Mouse (Mus musculus) kidney, postnatal 0 days (tissue): ENCODE results near the gene Tmem119. TPM values are rescaled to one million over a fixed set of nuclear protein-coding genes. Genes with fewer than 3 reads are reported as not detected.
A peak's percentile ranks its signal among the peaks of the same experiment; 100 is the strongest.
"Not testable (repeated sequence)": the region's sequence is repeated elsewhere in the genome, so short reads cannot be mapped to it uniquely, and the experiment has no call there.

Source experiments
- ATAC-seq: fragments of 200-750 bp; cut with Nextera tagmentation; replicated peaks from 2 replicates; pipeline ENCODE4 v1.8.0; 2017; ENCODE audit warnings: low read depth, moderate number of reproducible peaks, moderate TSS enrichment, moderate library complexity; ENCODE audit not compliant: low FRiP score
- DNase-seq: peaks from one replicate; pipeline ENCODE4 v3.0.0-alpha.2; 2016; ENCODE audit warnings: low spot score
- H3K27ac ChIP-seq: fragments of 300-500 bp; sonication (generic); 2 replicates; pipeline ENCODE4 v1.5.1; 2014; ENCODE audit warnings: mild to moderate bottlenecking
- H3K27me3 ChIP-seq: fragments of 300-500 bp; sonication (generic); 2 replicates; pipeline ENCODE4 v1.6.1; 2014; ENCODE audit warnings: low read length, mixed read lengths; ENCODE audit not compliant: insufficient read depth
- H3K36me3 ChIP-seq: fragments of 300-500 bp; sonication (generic); 2 replicates; pipeline ENCODE4 v1.6.1; 2014; ENCODE audit warnings: low read length, mixed read lengths; ENCODE audit not compliant: insufficient read depth
- H3K4me1 ChIP-seq: fragments of 300-500 bp; sonication (generic); replicated peaks from 2 replicates; pipeline ENCODE4 v1.6.1; 2014; ENCODE audit warnings: antibody characterized with exemption, low read length, mixed read lengths; ENCODE audit not compliant: insufficient read depth
- H3K4me2 ChIP-seq: fragments of 300-500 bp; sonication (generic); 2 replicates; pipeline ENCODE4 v1.6.1; 2014; ENCODE audit warnings: mild to moderate bottlenecking, low read length, moderate library complexity, mixed read lengths
- H3K4me3 ChIP-seq: fragments of 300-500 bp; sonication (generic); replicated peaks from 2 replicates; pipeline ENCODE4 v1.5.1; 2014; ENCODE audit warnings: low read depth, low read length
- H3K9ac ChIP-seq: fragments of 300-500 bp; sonication (generic); 2 replicates; pipeline ENCODE4 v1.6.1; 2014; ENCODE audit warnings: low read depth, low read length
- H3K9me3 ChIP-seq: fragments of 300-500 bp; sonication (generic); replicated peaks from 2 replicates; pipeline ENCODE4 v1.6.1; 2016; ENCODE audit warnings: low read length, inconsistent platforms, mixed read lengths
- CTCF ChIP-seq: IDR thresholded peaks from 2 replicates; pipeline ENCODE4 v1.5.1; 2016; ENCODE audit warnings: antibody characterized with exemption, low read depth, mild to moderate bottlenecking, moderate library complexity
- WGBS: fragments of 180-500 bp; shearing (Covaris S2); extraction: QIAGEN DNeasy Blood & Tissue Kit; methylation state at CpG from one replicate; pipeline ENCODE4 v1.1.7; 2014; 5-methylcytosine and 5-hydroxymethylcytosine counted together
- polyA plus RNA-seq: library from polyadenylated mRNA; unstranded; fragments of >200 nt; fragmentation: Nextera tagmentation; extraction: Ambion mirVana; gene quantifications from 2 replicates; pipeline ENCODE4 v1.2.1, GENCODE M21; 2015

The Tmem119 gene
- polyA plus RNA-seq, 1 experiment from 2014 or later = 37.3 TPM

DNA sequence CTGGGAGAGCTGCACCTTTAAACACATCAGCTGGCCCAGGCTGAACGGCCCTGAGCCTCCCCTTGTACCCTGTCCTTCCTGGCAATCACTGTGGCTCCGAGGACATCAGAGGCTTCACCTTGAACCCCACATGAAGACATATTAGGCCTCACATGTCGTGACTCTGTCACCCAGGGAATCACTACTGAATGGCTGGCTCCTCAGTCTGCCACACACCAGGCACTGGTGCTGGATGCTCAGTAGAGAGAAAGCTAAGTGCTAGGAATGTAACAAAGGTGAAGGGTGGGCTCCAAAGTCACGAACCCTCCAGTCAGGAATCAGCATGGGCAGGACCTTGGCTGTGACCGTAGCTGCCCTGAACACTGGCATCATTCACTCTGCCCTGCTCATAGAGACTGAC lies 20.7 kb downstream of the Tmem119 start:
- no peak overlapping the region for H3K9ac ChIP-seq
- TF ChIP-seq CTCF = no peak
- no peak overlapping the region for H3K4me2 ChIP-seq
- peaks cover 9% of the 10 kb centered on the region; the same call in 1 of the 2 replicates for H3K4me1 ChIP-seq
- no peak for ATAC-seq
- no peaks in the 10 kb centered on the region for H3K27me3 ChIP-seq
- no peak overlapping the region for H3K27ac ChIP-seq
- DNase-seq = no peak
- 66% methylated on average over 5 of the region's 5 CpGs for WGBS
- H3K9me3 ChIP-seq = no peaks in the 10 kb centered on the region
- no peak overlapping the region for H3K4me3 ChIP-seq
- peaks cover 17% of the 10 kb centered on the region; the same call in 1 of the 2 replicates for H3K36me3 ChIP-seq

DNA sequence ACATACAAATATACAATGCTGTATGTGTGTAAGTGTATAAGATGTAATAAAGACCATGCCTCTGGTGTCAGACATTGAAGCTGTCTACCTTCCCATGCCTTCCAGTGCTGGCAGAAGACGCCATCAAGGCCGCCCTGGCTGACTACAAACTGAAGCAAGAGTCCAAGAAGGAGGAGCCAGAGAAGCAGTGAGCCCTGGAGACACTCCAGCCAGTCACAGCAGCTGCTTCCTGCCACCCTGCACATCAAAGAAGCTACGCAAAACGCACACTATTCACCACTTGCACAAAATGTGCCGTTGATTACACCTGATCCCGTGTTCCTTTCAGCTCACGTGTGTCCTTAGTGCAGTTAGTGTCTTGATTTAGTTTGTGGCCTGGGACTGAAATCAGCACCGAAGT lies 22.6 kb downstream of the Tmem119 start:
- not testable (repeated sequence) for H3K4me1 ChIP-seq, H3K4me3 ChIP-seq, H3K27ac ChIP-seq, ATAC-seq, H3K27me3 ChIP-seq, H3K4me2 ChIP-seq, H3K9me3 ChIP-seq, H3K9ac ChIP-seq, DNase-seq
- peaks cover 17% of the 10 kb centered on the region for H3K36me3 ChIP-seq
- 83% methylated on average over 8 of the region's 8 CpGs for WGBS

GRCm38 (mm10) chr5:113776896-113777226 lies 23.5 kb downstream of the Tmem119 start:
- Histone ChIP-seq H3K9ac (no peak overlapping the region), H3K27ac (no peak overlapping the region), H3K36me3 (peaks cover 17% of the 10 kb centered on the region), H3K9me3 (no peaks in the 10 kb centered on the region), H3K4me1 (no peaks in the 10 kb centered on the region), H3K4me3 (no peak overlapping the region), H3K4me2 (no peak overlapping the region), H3K27me3 (no peaks in the 10 kb centered on the region)
- ATAC-seq = no peak
- TF ChIP-seq CTCF = no peak
- no peak for DNase-seq
- WGBS = 83% methylated on average over 8 of the region's 8 CpGs

DNA sequence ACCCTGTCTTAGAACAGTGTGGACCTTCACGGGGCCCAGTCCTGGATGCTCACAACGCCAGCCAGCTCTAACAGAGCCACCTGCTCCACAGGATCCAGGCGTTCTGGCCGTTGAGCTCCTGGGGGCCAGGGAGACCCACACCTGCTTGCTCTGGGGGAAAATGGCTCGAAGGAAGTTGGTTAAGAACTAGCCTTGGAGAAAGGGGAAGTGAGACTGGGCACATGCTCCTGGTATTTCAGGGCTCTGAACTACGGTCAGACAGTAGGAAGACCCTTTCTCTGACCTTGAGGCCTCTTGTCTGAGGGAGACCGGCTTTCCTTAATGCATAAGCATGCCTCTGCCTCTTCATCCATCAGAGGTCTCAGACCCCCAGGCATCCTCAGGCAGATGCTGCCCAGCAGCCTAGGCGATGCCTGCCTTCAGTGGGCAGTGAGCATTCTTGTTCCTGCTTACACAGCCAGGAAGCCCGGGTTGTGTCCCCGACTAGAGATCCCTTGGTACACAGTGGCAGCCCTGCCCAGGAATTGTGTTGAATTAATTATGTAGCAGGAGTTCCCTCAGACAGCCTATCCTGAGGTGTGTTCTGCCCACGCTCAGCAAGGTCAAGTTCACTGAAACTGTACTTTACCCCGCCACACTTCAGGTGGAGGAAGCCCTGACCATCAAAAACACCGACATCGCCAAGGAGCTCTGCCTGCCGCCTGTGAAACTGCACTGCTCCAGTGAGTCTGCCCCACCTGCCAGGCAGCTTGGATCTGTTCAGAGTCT lies 24.0 kb downstream of the Tmem119 start:
- H3K4me2 ChIP-seq = no peak overlapping the region
- H3K27me3 ChIP-seq = no peaks in the 10 kb centered on the region
- WGBS = 88% methylated on average over 15 of the region's 15 CpGs
- H3K4me1 ChIP-seq = no peaks in the 10 kb centered on the region
- no peak for DNase-seq
- H3K27ac ChIP-seq = no peak overlapping the region
- H3K9ac ChIP-seq = no peak overlapping the region
- peaks cover 17% of the 10 kb centered on the region for H3K36me3 ChIP-seq
- H3K4me3 ChIP-seq = no peak overlapping the region
- no peak for TF ChIP-seq CTCF
- no peaks in the 10 kb centered on the region for H3K9me3 ChIP-seq
- ATAC-seq = no peak

- no peak overlapping the region for H3K4me2 ChIP-seq
- 0 out of 2 replicates have a peak, but pooled peaks cover 1% of the 10 kb centered on the region for H3K4me1 ChIP-seq
- ATAC-seq = no peak
- TF ChIP-seq CTCF = no peak
- no peak overlapping the region for H3K27ac ChIP-seq
- H3K27me3 ChIP-seq = no peaks in the 10 kb centered on the region
- H3K9me3 ChIP-seq = no peaks in the 10 kb centered on the region
- DNase-seq = no peak
- peaks cover 17% of the 10 kb centered on the region for H3K36me3 ChIP-seq
- no peak overlapping the region for H3K9ac ChIP-seq
- H3K4me3 ChIP-seq = no peak overlapping the region
- WGBS = 90% methylated on average over 10 of the region's 10 CpGs
These were observed 24.7 kb downstream of the Tmem119 start for GRCm38 (mm10) chr5:113775585-113775984.

DNA sequence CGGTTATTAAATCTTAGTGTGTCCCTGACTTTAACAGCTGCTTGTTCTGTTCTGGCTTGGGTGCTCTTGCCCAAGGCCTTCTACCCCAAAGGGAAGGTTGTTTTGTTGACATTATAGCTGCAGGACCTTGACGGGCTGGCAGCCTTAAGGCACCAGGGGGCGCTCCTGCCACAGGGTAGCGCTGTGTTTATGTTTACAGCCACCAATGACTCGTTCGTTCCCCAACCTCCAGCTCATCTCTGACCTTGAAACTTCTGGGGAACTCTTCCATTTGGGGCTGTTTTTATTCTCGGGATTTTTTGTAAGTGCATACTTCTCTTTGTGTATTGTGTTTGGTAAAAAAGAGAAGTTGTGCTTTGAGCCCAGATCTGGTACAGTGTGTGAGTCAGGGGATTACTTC lies 26.7 kb downstream of the Tmem119 start:
- Histone ChIP-seq H3K9ac (peak overlapping the region; percentile 78; the same call in 1 of the 2 replicates), H3K36me3 (peaks cover 17% of the 10 kb centered on the region), H3K9me3 (no peaks in the 10 kb centered on the region), H3K27me3 (no peaks in the 10 kb centered on the region), H3K4me1 (peaks cover 9% of the 10 kb centered on the region; the same call in 1 of the 2 replicates), H3K4me2 (peak overlapping the region; percentile 91), H3K27ac (no peak overlapping the region), H3K4me3 (peak overlapping the region; percentile 95)
- peak; percentile 92 for DNase-seq
- no peak for ATAC-seq
- WGBS = under 1% methylated on average over 7 of the region's 7 CpGs
- peak; percentile 95 for TF ChIP-seq CTCF
